Mouse (Mus musculus) left cerebral cortex, adult 11 months (tissue): ENCODE measurements around the gene Osbpl2.

Source experiments
- DNase-seq: peaks from one replicate; pipeline ENCODE4 v3.0.0; 2022; ENCODE audit warnings: low spot score

Gene Osbpl2

GRCm38 (mm10) chr2:180118661-180119438 lies at the start of gene Osbpl2:
Osbpl2 (plus strand) TSS chr2:180119306.
- peak; percentile 98 for DNase-seq

- DNase-seq: no peak
These were observed 49.2 kb upstream of the Osbpl2 start for GRCm38 (mm10) chr2:180069770-180070480.

GRCm38 (mm10) chr2:180070481-180071453 lies 48.3 kb upstream of the Osbpl2 start, which contains the start of gene Mtg2:
Mtg2 (plus strand) TSS chr2:180070588.
- peak; percentile 89 for DNase-seq

- no peak for DNase-seq
These were observed 47.4 kb upstream of the Osbpl2 start for GRCm38 (mm10) chr2:180071671-180072070.

- DNase-seq: no peak
These were observed 46.2 kb upstream of the Osbpl2 start for GRCm38 (mm10) chr2:180072886-180073285.

GRCm38 (mm10) chr2:180077622-180078021 lies 41.5 kb upstream of the Osbpl2 start:
- no peak for DNase-seq

- no peak for DNase-seq
These were observed 38.4 kb upstream of the Osbpl2 start for GRCm38 (mm10) chr2:180080680-180081079.

- no peak for DNase-seq
These were observed 36.0 kb upstream of the Osbpl2 start for GRCm38 (mm10) chr2:180083063-180083462.

GRCm38 (mm10) chr2:180084565-180084964 lies 34.5 kb upstream of the Osbpl2 start:
- DNase-seq: no peak

GRCm38 (mm10) chr2:180085926-180086636 lies 33.0 kb upstream of the Osbpl2 start:
- DNase-seq: no peak

GRCm38 (mm10) chr2:180086637-180087027 lies 32.5 kb upstream of the Osbpl2 start:
- no peak for DNase-seq

- no peak for DNase-seq
These were observed 31.6 kb upstream of the Osbpl2 start for GRCm38 (mm10) chr2:180087472-180087871.

GRCm38 (mm10) chr2:180090285-180090684 lies 28.8 kb upstream of the Osbpl2 start:
- no peak for DNase-seq

GRCm38 (mm10) chr2:180095711-180096110 lies 23.4 kb upstream of the Osbpl2 start:
- DNase-seq: no peak

- DNase-seq: no peak
These were observed 21.5 kb upstream of the Osbpl2 start for GRCm38 (mm10) chr2:180097585-180097984.

- DNase-seq: no peak
These were observed 20.9 kb upstream of the Osbpl2 start for GRCm38 (mm10) chr2:180098167-180098566.

- DNase-seq: no peak
These were observed 19.6 kb upstream of the Osbpl2 start for GRCm38 (mm10) chr2:180099529-180099928.

- DNase-seq: no peak
These were observed 15.7 kb upstream of the Osbpl2 start for GRCm38 (mm10) chr2:180103151-180103977.

- no peak for DNase-seq
These were observed 15.0 kb upstream of the Osbpl2 start, which contains the start of gene Hrh3 for GRCm38 (mm10) chr2:180103978-180104658. Hrh3 (minus strand) TSS chr2:180104488.
